Mouse (Mus musculus) erythroblast, embryonic 14.5 days (primary cell): ENCODE data around the gene Mptx2.

Experiments used
- GATA1 ChIP-seq: IDR thresholded peaks from 2 replicates; pipeline ENCODE4 v1.6.1; 2012; ENCODE audit warnings: low read length, inconsistent platforms, mixed read lengths
- TAL1 ChIP-seq: IDR thresholded peaks from 3 replicates; pipeline ENCODE4 v1.6.1; 2012; ENCODE audit warnings: low read length, inconsistent platforms, mixed read lengths

DNA sequence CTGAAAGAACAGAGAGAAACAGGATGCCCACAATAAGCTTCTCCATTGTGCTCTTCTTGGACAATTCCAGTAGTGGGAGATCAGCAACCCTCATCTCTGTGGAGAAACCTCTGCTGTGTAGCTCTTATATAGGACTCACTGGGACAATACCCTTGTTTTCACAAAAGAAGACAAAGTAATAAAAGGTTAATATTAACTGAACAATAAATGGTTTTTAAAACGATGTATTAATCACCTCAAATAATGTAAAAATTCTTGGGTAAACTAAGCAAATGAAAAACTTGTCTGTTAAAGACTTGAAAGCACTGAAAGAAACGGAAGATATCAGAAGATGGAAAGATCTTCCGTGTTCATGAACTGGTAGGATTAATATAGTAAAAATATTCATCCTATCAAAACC is at the start of gene Mptx2:
- TF ChIP-seq TAL1 (no peak), GATA1 (no peak)
